Mouse (Mus musculus): ENCODE data around the gene Hist1h2an.

- no peak for TF ChIP-seq GATA1 (IDR thresholded peaks at IDR 0.05; ENCODE audit: low read depth, low read length)
- no peak for TF ChIP-seq CTCF (IDR thresholded peaks at IDR 0.05 in 2 of 3, conservative IDR thresholded peaks at IDR 0.05 in 1 of 3; ENCODE audit: control insufficient read depth in 1 of 3, insufficient read depth in 1 of 3, low read depth in 2 of 3, low read length in 3 of 3, poor library complexity in 1 of 3, severe bottlenecking in 1 of 3)
- TF ChIP-seq JUND (IDR thresholded peaks at IDR 0.05; ENCODE audit: low read depth, low read length): no peak
- TF ChIP-seq RAD21 (IDR thresholded peaks at IDR 0.05; ENCODE audit: low read depth, low read length): no peak
- TF ChIP-seq SMC3 (IDR thresholded peaks at IDR 0.05; ENCODE audit: low read depth, low read length): no peak
Observed at GRCm38 (mm10) chr13:21752356-21752755, 34.7 kb downstream of the Hist1h2an start.
